Mouse (Mus musculus): Measurements from ENCODE around the gene Btnl6.
"Not testable (repeated sequence)": the region's sequence is repeated elsewhere in the genome, so short reads cannot be mapped to it uniquely, and the experiment has no call there.

GRCm38 (mm10) chr17:34497726-34498125, 19.4 kb downstream of the Btnl6 start:
- TF ChIP-seq CTCF, POLR2A (IDR thresholded peaks at IDR 0.05; ENCODE audit: extremely low read depth, insufficient read depth, low read length): not testable (repeated sequence)

All from cortical plate, adult 2 months (tissue).